Mouse (Mus musculus) stomach, postnatal 0 days (tissue): ENCODE data around the gene Syt7.

Experiments used
- CTCF ChIP-seq: IDR thresholded peaks from 2 replicates; pipeline ENCODE4 v1.5.1; 2016; ENCODE audit warnings: antibody characterized with exemption, low read depth, mild to moderate bottlenecking, moderate library complexity
- EP300 ChIP-seq: optimal IDR thresholded peaks from 2 replicates; pipeline ENCODE3; 2016; ENCODE audit warnings: antibody characterized with exemption

GRCm38 (mm10) chr19:10433879-10434540, 45.1 kb downstream of the Syt7 start:
- TF ChIP-seq EP300 = no peak
- TF ChIP-seq CTCF = no peak
